Mouse (Mus musculus): Measurements from ENCODE around the gene Gimap1.

The Gimap1 gene

DNA sequence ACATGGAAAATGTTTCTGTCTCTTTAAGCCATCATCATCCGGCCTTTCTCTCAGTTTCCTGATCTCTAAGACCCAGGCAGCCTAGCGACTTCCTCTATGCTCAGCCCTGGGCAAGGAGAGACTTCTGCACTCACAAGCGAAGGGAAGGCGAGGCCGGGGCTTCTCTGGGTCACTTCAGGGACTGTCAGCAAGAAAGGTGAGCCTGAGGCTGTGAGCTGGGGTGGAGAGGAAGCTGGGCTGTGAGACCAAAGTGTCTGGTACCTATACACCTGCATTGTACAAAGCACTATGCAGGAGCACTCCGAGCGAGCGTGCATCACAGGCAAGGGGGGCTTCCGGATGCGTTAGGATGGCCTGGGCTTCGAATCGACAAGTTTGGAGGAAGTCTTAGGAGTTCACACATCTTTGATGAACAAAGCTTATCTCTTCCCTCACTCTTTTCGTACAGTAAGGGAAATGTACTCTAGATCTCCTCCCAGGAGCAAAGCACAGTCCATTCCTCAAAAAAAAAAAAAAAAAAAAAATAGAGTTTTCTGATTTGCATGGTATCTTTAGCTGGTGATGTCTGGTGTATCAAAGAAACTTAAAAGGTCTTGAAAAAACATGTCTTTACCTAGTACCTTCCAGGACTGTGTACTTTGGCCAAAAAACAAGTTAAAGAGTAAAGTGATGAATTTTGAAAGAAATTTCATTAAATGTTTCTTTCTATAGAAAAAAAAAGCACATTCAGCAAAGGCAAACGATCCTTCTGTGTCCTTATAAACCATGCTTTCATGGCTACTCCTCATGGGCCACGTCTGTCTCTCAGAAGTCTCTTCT is at the start of gene Gimap1:
Gene Gimap1, plus strand, starts transcription at position 94 of the 819 bp plus-strand sequence.
- no peak for DNase-seq (ENCODE audit: low spot score)

DNA sequence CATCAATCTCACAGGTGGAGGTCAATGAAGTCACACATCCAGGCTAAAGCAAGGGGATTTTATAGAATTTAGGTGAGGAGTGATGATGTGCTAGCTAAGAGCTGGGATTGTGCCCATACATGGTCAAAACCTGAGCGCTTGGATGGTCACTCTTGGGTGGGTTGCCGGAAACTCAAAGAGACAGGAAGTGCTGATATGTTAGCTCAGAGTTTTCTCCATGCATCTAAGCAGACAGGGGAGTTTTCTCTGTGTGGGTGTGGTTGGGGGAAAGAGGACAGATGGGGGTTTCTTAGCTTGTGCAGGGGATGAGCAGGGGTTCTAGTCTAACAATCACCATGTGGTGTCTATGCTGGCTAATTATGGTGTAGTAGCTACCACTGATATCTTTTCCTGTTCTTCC is 49.5 kb upstream of the Gimap1 start:
- DNase-seq (ENCODE audit: low spot score), result no peak

DNA sequence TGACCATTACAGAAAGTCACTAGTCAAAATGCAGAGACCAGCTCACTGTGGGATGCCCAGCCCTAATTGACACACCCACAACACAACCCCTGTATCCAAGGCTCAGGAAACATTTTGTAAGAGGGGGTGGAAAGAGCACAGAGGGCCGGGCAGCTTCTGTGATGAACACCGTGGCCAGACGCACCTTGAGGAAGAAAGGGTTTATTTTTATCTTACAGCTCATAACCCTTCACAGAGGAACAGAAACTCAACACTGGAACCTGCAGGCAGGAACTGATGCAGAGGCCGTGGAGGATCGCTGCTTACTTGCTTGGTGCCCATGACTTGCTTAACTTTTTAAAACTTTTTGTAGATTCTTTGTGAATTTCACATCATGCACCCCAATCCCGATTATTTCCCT is 45.9 kb upstream of the Gimap1 start:
- no peak for DNase-seq (ENCODE audit: low spot score)

DNA sequence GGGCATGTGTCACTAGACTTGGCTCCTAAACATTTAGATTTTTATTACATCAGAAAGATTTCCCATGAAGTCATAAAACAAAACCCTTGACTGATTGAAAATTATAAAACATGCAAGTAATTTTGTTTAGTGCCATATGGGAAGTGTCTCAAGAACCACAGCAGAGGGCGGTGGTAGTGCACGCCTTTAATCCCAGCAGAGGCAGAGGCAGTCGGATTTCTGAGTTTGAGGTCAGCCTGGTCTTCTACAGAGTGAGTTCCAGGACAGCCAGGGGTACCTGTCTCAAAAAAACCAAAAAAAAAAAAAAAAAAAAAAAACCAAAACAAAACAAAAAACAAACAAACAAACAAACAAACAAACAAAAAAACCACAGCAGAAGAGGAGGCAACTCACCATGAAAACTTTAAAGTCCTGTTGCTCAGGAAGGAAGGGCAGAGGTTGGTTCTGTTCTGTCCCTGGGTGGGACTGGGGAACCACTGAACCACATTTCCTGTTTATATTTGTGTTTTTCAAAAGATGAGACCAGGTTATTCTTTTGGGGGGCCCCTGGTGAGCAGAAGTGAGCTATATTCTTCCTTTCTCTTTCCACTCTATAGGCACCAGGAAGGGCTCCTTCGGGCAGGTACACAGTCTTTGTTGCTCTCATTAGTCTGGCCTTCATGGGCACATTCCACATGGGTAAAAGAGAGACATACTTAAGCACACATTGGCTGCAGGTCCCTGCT is 41.9 kb upstream of the Gimap1 start:
- no peak for DNase-seq (ENCODE audit: low spot score)

DNA sequence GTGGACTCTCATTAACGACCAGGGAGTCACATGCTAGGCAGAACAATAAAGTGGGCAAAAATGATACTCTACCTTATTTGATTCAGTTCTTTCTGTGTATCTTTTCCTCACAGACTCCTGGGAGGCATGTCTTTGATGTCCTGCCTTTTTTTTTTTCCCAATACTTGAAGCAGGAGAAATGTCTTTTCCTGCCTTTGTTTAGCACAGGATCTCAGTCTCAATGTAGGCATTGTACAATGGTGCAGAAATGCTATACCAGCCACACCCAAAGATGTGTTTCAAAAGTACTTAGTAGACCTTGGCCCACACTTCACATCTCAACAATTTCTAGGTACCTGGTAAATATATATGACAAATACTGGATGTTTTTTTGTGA is 41.3 kb upstream of the Gimap1 start:
- DNase-seq (ENCODE audit: low spot score), result no peak

DNA sequence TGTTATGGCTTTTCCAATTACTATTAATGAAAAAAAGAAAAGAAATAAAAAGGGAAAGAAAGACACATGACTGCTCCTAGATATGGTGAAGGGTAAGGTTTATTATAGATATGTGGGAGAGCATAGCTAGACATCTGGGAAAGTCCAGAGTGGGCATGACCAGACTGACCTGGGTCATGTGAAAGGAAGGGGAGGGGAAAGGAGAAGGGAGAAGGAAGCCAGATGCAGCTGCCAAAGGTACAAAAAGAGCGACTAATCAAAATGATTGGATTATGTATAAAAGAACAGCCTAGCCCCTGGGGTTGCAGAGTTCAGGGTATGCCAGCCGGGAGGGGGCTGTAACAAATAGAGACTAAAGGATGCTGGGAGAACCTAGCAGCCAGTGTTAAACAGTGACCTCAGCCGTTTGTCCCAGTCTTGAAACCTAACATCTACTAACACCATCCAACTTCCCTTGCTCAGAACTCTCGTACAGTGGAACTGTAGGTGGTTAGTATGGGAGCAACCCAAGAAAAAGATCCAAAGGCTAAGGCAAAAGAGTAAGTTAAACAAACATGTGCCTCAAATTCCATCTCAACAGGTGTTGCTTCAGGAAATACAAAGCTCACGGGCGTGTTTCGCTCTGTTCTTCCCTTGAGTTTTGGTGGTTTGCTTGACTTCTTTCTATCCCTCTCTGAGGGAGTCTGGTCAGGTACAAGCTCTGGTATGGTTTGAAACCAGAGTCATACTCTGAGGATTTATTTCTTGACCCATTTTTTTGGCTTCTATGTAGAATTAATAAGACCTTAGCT is 40.6 kb upstream of the Gimap1 start:
- DNase-seq (ENCODE audit: low spot score), result no peak

DNA sequence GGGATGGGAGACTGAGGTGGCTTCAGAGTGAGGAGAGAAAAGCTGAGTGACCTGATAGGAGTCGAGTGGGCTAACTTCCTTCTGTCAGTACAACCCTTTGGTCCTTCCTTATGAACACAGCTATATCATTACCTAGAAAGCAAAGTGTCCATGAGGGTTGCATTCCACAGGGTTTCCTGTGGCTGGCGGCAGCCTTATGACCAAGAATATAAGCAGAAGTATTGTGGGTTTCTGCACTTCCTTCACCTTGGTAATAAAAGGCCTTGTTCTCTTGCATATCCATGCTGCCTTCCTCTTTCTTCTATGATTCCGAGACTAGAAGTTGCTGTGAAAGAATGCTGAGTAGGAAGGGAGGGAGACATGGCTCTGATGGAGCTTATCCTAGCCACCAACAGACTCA is 40.0 kb upstream of the Gimap1 start:
- DNase-seq (ENCODE audit: low spot score), result no peak

DNA sequence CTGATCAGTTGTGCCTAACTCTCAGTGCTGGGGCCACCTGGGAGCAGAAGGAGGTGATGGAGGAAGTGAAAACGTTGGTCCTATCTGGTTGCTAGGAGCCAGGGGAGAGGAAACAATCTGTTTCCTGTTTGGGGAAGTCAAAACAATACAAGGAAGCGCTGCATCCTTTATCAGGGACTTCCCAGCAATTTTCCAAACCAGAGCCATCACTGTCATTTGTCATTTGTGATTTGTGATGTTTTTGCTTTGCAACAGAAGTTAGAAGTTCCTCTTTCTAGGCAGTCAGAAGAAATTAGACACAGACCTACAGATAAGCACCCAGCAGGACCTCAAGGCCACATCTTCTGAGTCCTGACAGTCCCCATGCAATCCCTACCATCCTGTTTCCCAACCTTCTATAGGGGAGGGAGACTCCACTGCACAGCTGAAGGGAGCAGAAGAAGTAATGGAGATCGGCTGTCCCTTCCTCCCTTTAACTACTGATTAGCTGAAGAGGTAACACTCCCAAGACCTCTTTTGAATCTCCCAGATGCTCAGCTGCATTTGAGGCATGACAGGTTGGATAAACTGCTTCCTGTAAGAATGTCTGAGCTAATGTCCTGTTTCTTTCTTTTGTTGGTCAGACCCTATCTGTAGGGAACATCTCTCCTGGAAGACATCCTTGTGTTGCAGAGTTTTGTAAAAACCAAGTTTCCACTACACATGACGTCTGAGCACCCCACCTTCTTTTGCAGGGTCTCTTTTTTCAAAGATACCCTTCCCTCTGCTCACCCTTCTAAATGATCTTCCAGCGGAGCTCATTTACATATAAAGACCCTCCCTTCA is 38.4 kb upstream of the Gimap1 start:
- DNase-seq (ENCODE audit: low spot score), result no peak

DNA sequence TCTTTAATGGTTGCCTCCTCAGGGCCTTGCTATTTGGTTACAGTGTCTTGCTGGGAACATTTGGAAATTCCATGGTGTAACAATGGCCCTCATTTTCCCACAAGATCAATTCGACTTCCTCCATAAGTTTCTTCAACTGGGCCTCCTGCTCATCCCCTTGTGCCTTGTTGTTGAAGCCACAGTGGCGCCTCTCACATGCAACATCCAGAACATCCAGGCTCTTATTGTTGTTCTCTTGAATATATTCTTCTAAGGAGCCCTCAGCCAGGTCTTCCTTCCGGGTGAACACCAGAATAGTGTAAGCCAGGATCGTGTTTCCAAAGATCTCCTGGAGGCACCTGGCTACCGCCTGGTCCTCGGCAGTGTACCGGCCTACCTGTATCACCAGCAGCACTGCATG is 36.7 kb upstream of the Gimap1 start:
- DNase-seq (ENCODE audit: low spot score), result no peak

DNA sequence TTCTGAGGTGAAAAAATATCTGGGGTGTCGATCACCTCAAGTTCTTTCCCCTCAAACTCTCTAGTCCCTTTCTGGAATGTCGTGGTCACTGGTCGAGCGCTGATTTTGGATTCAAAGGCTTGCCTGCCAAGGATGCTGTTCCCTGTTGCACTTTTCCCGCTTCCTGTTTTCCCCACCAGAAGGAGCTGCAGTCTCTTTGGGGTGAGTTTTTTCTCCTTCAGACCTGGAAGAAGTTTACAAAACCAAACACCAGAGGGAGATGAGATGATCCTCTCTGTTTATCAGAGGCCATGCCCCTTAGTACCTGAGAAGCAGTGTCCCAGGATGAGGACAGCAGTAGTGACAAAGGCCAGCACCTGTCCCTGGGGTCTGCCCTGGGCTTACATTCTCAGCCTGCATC is 36.3 kb upstream of the Gimap1 start:
- no peak for DNase-seq (ENCODE audit: low spot score)

DNA sequence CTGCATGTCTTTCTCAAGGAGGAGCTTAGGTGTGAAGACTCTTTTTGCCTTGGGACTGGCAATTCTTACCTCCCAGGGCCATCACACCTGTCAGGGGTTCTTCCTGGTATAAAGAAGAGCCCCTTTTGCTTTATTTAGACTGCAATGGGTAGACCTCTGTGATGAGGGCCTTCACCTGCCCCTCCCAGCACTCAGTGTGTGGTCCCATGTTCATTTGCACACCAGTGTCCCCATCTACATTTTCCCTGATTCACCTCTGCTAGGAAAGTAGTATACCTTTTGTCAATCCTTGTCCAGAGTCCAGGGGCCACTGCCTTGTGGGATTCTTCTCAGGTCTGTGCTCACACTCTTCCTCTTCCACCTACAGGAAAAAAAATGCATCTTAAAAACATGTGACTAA is 34.7 kb upstream of the Gimap1 start:
- DNase-seq (ENCODE audit: low spot score), result no peak

DNA sequence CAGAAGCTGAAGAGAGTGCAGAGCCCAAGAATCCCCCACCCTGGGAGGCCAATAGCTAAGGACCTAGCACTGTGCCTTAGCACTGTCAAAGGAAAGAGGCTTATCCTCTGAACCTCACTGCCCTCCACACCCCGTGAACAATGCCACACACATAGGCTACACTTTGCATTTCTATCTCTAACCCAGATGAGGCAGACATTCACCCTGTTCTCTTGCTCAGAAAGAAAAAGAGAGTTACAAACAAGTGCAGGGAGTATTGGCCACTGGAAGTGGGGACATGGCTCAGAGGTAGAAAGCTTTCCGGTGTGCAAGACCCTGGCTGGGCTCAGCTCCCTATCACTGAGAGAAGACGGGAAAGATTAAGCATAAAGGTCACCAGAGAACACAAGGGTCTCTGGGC is 32.7 kb upstream of the Gimap1 start:
- no peak for DNase-seq (ENCODE audit: low spot score)

DNA sequence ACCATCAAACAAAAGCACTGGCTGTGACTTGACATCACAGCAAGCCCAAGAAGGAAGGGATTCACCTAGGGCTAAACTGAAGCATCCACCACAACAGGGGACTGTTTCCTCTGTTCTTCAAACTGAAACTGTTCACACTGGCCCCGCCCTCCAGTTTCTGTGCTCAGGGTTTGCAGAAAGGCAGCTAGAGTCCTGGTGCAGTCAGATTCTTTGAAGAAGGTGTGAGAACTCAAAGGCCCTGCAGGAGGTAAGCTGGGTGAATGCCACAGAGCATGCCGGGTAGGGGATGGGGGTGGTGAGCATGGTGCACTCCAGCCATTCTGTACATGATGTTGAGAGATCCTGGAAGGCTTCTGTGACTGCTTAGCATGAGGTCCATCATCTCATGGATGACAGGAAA is 20.4 kb upstream of the Gimap1 start, which contains the start of the genes Gm28053 and Gimap7:
Gene Gm28053, plus strand, starts transcription at position 153 of the 400 bp plus-strand sequence.
Gene Gimap7, plus strand, starts transcription at position 167 of the 400 bp plus-strand sequence.
- DNase-seq (ENCODE audit: low spot score), result no peak

DNA sequence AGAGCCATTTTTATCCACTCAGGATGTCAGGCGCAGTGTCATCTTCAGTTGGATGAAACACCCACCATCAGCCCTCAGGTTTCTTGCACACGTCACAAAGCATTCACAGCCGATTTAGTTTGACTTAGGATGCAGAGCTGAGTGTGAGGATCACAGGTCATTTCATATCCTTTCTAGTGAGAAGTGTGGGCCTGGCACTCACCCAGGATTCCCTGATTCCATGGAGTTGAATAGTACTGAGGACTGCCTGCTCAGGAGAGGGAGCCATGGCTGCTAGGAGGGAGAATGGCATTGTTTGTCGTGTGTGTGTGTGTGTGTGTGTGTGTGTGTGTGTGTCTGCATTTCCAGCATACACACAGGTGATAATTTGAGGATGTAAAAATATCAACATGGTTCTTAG is 18.5 kb upstream of the Gimap1 start:
- no peak for DNase-seq (ENCODE audit: low spot score)

DNA sequence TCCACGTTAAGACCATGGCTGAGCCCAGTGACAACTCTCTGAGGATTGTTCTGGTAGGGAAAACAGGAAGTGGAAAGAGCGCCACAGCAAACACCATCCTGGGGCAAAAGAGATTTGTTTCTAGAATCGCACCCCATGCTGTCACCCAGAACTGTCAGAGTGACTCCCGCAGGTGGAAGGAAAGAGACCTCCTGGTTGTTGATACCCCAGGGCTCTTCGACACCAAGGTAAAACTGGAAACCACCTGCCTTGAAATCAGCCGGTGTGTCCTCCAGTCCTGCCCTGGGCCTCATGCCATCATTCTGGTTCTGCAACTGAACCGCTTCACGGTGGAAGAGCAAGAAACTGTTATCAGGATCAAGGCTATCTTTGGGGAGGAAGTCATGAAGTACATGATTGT is 15.4 kb upstream of the Gimap1 start:
- DNase-seq (ENCODE audit: low spot score), result no peak

DNA sequence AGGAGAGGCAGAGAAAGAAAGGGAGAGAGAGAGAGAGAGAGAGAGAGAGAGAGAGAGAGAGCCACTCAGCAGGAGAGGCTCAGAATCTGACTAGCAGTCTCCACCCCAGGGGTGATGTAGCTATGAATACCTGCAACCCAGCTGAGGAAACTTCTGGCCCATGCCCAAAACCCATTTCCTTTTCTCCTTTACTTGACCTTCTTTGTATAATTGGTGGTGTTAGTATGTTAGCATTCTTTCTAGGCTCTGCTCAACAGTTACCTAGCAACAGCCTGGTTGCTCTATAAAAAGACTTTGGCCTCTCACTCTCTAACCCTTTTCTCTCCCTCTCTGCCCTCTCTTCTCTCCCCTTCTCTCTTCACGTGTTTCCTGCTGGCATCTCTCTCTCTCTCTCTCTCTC is 13.4 kb upstream of the Gimap1 start:
- no peak for DNase-seq (ENCODE audit: low spot score)

DNA sequence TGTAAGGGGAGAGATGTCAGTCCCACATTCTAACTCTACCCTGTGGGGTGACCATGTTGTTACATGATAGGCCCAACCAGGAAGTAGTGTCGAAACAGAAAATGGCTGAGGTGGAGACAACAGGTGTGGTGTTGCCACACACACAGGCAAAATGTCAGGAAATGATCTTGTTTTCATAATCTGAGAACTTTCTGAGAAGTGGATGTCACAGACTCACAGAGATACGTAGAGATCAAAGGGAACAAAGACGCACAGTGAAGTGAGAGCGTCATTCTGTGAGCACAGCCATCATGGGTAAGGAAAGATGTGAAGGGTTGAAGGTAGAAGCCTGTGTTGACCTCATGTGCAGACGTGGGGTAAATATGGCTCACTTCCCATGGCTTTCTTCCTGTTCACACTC is 11.1 kb upstream of the Gimap1 start:
- DNase-seq (ENCODE audit: low spot score), result no peak

DNA sequence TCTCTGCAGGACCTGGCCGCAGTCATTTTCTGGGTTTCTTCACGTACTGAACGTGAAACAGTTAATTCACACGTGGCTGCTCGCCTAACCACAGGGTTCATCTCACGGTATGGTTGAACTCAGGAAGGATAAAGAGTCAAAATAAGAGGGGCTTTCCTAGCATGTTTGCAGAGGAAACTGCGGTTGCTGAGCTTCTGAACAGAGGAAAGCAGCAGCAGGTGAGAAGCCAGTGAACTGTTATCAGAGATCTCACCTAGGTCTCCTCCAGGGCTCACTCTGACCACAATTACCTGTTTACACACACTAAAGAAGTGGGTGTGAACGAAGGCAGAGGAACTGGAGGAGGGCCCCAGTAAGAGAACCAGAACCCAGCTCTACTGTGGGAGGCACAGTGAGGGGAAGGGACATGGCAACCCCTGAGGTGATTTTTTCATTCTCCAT is 6.0 kb upstream of the Gimap1 start:
- no peak for DNase-seq (ENCODE audit: low spot score)

DNA sequence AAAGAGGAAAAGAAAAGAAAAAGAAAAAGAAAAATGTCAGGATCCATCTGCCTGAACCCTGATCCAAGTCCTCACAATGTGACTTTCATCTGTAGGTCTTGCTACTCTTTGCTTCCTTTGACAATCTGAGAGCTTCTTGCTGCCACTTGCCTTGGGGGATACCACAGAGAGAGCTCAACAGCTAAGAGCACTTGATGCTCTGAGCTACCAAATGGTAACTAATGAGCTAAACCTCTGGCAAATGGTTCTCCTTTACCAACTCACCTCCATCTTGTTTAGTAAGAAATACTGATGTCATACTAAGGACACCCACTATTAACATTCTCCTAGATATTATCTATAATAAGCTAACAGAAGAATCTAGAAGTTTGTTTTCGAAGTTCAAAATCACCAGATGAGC is 5.2 kb upstream of the Gimap1 start:
- no peak for DNase-seq (ENCODE audit: low spot score)

DNA sequence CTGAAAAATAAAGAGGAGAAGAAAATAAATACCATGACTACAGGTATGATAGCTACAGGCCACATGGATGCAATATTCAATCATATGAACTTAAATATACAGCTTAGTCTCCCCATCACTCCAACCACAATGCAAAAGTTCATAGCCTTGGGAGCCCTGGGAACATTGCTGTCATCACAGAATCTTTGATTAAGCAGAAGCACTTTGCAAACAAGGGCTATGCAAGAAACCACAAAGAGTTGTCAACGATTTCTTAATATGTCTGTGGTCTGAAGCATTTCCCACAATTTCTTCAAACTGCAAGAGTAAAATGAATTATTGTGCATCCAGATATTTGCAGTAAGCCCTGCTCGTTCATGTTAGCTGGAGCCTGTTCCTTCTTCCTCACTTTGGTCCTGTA is 1.8 kb upstream of the Gimap1 start:
- DNase-seq (ENCODE audit: low spot score), result no peak

DNA sequence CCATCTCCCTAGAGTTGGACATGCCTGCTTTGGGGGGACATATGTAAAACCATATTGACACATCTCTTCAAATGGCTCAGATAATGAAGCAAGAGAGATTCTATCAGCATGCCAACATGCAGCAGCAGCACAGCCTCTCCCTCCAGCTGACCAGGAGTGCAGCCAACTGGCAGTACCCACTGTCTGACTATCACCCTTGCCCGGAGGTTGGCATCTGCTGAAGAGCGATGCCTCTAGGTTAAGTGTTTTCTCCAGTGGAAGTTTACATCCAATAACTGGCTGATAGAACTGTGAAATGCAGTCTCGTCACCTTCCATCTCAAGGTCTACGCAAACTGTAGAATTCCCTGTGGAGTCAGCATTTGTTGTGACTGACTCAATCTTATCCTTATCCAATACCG is 1.2 kb upstream of the Gimap1 start:
- no peak for DNase-seq (ENCODE audit: low spot score)

DNA sequence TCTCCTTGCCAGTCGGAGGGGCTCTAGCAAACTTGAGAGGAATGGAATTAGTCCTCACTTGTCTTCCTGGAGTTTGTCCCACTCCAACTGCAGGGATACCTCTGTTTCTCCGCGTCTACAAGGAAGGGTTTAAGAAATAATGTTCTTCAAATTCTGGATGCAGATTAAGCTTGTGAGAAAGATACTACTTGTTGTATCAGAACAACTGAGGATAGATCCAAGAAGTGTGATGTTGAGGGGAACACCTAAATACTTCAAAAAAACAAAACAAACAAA is 864 bp downstream of the Gimap1 start:
- no peak for DNase-seq (ENCODE audit: low spot score)

Measured in left cerebral cortex, adult 11 months (tissue).